Mouse (Mus musculus): Measurements from ENCODE around the gene Ppp2r5c. TPM values are rescaled to one million over a fixed set of nuclear protein-coding genes. Genes with fewer than 3 reads are reported as not detected.

Ppp2r5c gene
- polyA plus RNA-seq, 1 experiment, result 59.4 TPM

DNA sequence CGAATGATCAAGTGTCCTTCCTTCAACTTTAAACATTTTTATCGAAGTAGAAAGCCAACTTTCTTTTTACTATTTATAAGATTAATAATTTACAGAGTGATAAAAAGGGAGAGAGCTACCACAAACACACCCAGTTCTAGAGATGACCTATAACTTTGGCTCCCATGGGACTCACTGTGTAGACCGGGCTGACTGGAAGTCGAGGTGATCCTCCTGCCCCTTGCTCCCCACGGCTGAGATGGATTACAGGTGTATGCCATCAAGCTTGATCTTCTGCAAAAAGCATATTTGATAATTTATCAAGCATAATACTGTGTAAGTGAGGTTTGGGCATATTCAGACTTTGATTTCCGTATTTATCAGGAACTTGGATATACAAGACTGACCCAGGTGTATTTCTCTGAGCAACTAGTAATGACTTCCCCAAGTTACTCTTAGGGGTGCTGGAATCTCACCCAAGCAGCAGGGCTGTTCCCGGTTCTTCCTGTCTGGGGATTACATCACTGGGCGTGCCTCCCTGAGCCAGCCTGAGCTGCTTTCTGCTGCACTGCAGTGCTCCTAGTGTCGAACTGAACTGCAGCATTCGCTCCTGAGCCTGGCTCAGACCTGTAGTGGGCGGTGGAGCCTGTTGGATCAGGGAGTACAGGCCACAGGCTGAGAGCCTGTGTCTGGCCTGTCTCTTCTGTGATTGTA, 161.7 kb downstream of the Ppp2r5c start:
- Histone ChIP-seq H3K4me3 (replicated peaks; ENCODE audit: control insufficient read depth, low read depth, low read length) (no peak overlapping the region), H3K4me1 (ENCODE audit: control insufficient read depth, insufficient read depth, low read length) (peaks cover 4% of the 10 kb centered on the region; the same call in 1 of the 2 replicates), H3K27ac (ENCODE audit: control insufficient read depth, insufficient read depth, low read depth, low read length, poor library complexity) (0 out of 2 replicates have a peak overlapping the region, but pooled peaks have one; percentile 30)
- no peak for TF ChIP-seq POLR2A (IDR thresholded peaks at IDR 0.05; ENCODE audit: borderline replicate concordance, control insufficient read depth, low read depth, low read length)
- peak; percentile 17; the same call in 1 of the 2 replicates for TF ChIP-seq CTCF (IDR thresholded peaks at IDR 0.05; ENCODE audit: control insufficient read depth, insufficient read depth, low read length)
- 47% methylated on average over 11 of the region's 11 CpGs for WGBS

GRCm38 (mm10) chr12:110609153-110609497, 162.2 kb downstream of the Ppp2r5c start:
- Histone ChIP-seq H3K4me3 (replicated peaks; ENCODE audit: control insufficient read depth, low read depth, low read length) (no peak overlapping the region), H3K27ac (ENCODE audit: control insufficient read depth, insufficient read depth, low read depth, low read length, poor library complexity) (0 out of 2 replicates have a peak overlapping the region, but pooled peaks have one; percentile 30), H3K4me1 (ENCODE audit: control insufficient read depth, insufficient read depth, low read length) (peaks cover 4% of the 10 kb centered on the region; the same call in 1 of the 2 replicates)
- TF ChIP-seq POLR2A (IDR thresholded peaks at IDR 0.05; ENCODE audit: borderline replicate concordance, control insufficient read depth, low read depth, low read length), result no peak
- TF ChIP-seq CTCF (IDR thresholded peaks at IDR 0.05; ENCODE audit: control insufficient read depth, insufficient read depth, low read length), result no peak
- WGBS, result 56% methylated on average over 9 of the region's 9 CpGs

GRCm38 (mm10) chr12:110610713-110611112, 163.8 kb downstream of the Ppp2r5c start:
- Histone ChIP-seq H3K4me3 (replicated peaks; ENCODE audit: control insufficient read depth, low read depth, low read length) (no peak overlapping the region), H3K27ac (ENCODE audit: control insufficient read depth, insufficient read depth, low read depth, low read length, poor library complexity) (no peak overlapping the region), H3K4me1 (ENCODE audit: control insufficient read depth, insufficient read depth, low read length) (peaks cover 4% of the 10 kb centered on the region; the same call in 1 of the 2 replicates)
- TF ChIP-seq CTCF (IDR thresholded peaks at IDR 0.05; ENCODE audit: control insufficient read depth, insufficient read depth, low read length), result no peak
- no peak for TF ChIP-seq POLR2A (IDR thresholded peaks at IDR 0.05; ENCODE audit: borderline replicate concordance, control insufficient read depth, low read depth, low read length)
- whole genome bisulfite sequencing, result 78% methylated on average over 2 of the region's 2 CpGs

GRCm38 (mm10) chr12:110630056-110630455, 183.1 kb downstream of the Ppp2r5c start:
- Histone ChIP-seq H3K27ac (ENCODE audit: control insufficient read depth, insufficient read depth, low read depth, low read length, poor library complexity) (no peak overlapping the region), H3K4me3 (replicated peaks; ENCODE audit: control insufficient read depth, low read depth, low read length) (no peak overlapping the region), H3K4me1 (ENCODE audit: control insufficient read depth, insufficient read depth, low read length) (no peaks in the 10 kb centered on the region)
- TF ChIP-seq POLR2A (IDR thresholded peaks at IDR 0.05; ENCODE audit: borderline replicate concordance, control insufficient read depth, low read depth, low read length) (no peak), CTCF (IDR thresholded peaks at IDR 0.05; ENCODE audit: control insufficient read depth, insufficient read depth, low read length) (no peak)
- WGBS, result 94% methylated on average over 11 of the region's 11 CpGs

Other genes starting within 250 kb of the Ppp2r5c start
- 0.75 TPM in 1 of 2 replicates, not detected in the other for gene Dio3, start 168.1 kb upstream of the Ppp2r5c start, polyA plus RNA-seq (2011; ENCODE audit: insufficient read depth, insufficient read length, low replicate concordance, missing spikeins)
- gene Dync1h1, start 154.3 kb downstream of the Ppp2r5c start, polyA plus RNA-seq (2011; ENCODE audit: insufficient read depth, insufficient read length, low replicate concordance, missing spikeins), result 18.8 and 39.1 TPM in 2 replicates
- gene 1700001K19Rik, start 235.5 kb downstream of the Ppp2r5c start, polyA plus RNA-seq (2011; ENCODE audit: insufficient read depth, insufficient read length, low replicate concordance, missing spikeins), result not detected in 2 replicates

Data from bone marrow, adult 2 months (tissue).